Mouse (Mus musculus): ENCODE data around the gene Lnp1. TPM values are rescaled to one million over a fixed set of nuclear protein-coding genes. Genes with fewer than 3 reads are reported as not detected.
"Not testable (repeated sequence)": the region's sequence is repeated elsewhere in the genome, so short reads cannot be mapped to it uniquely, and the experiment has no call there.

Gene Lnp1
- not detected in 2 replicates for total RNA-seq (2017)

- no peak for ATAC-seq (replicated peaks in 1 of 2; ENCODE audit: insufficient read depth in 1 of 2, low FRiP score in 2 of 2, low TSS enrichment in 1 of 2, low read depth in 1 of 2, poor library complexity in 2 of 2, severe bottlenecking in 2 of 2)
These were observed at the start of gene Lnp1 for GRCm38 (mm10) chr16:56928023-56928422. TSS of gene Lnp1 (minus strand) at chr16:56928061.

GRCm38 (mm10) chr16:56974646-56975045, 46.8 kb upstream of the Lnp1 start:
- no peak for ATAC-seq (replicated peaks in 1 of 2; ENCODE audit: insufficient read depth in 1 of 2, low FRiP score in 2 of 2, low TSS enrichment in 1 of 2, low read depth in 1 of 2, poor library complexity in 2 of 2, severe bottlenecking in 2 of 2)

- ATAC-seq (replicated peaks in 1 of 2; ENCODE audit: insufficient read depth in 1 of 2, low FRiP score in 2 of 2, low TSS enrichment in 1 of 2, low read depth in 1 of 2, poor library complexity in 2 of 2, severe bottlenecking in 2 of 2) = not testable (repeated sequence)
These were observed 30.4 kb upstream of the Lnp1 start for GRCm38 (mm10) chr16:56958311-56958710.

GRCm38 (mm10) chr16:56949085-56949484, 21.2 kb upstream of the Lnp1 start:
- ATAC-seq (replicated peaks in 1 of 2; ENCODE audit: insufficient read depth in 1 of 2, low FRiP score in 2 of 2, low TSS enrichment in 1 of 2, low read depth in 1 of 2, poor library complexity in 2 of 2, severe bottlenecking in 2 of 2) = no peak

- no peak for ATAC-seq (replicated peaks in 1 of 2; ENCODE audit: insufficient read depth in 1 of 2, low FRiP score in 2 of 2, low TSS enrichment in 1 of 2, low read depth in 1 of 2, poor library complexity in 2 of 2, severe bottlenecking in 2 of 2)
These were observed 14.5 kb upstream of the Lnp1 start for GRCm38 (mm10) chr16:56942341-56942740.

- ATAC-seq (replicated peaks in 1 of 2; ENCODE audit: insufficient read depth in 1 of 2, low FRiP score in 2 of 2, low TSS enrichment in 1 of 2, low read depth in 1 of 2, poor library complexity in 2 of 2, severe bottlenecking in 2 of 2) = peak; percentile 88 to 95
These were observed 7.7 kb downstream of the Lnp1 start for GRCm38 (mm10) chr16:56920102-56920657.

GRCm38 (mm10) chr16:56917230-56917629, 10.6 kb downstream of the Lnp1 start:
- ATAC-seq (replicated peaks in 1 of 2; ENCODE audit: insufficient read depth in 1 of 2, low FRiP score in 2 of 2, low TSS enrichment in 1 of 2, low read depth in 1 of 2, poor library complexity in 2 of 2, severe bottlenecking in 2 of 2) = no peak

- ATAC-seq (replicated peaks in 1 of 2; ENCODE audit: insufficient read depth in 1 of 2, low FRiP score in 2 of 2, low TSS enrichment in 1 of 2, low read depth in 1 of 2, poor library complexity in 2 of 2, severe bottlenecking in 2 of 2) = no peak
These were observed 18.9 kb downstream of the Lnp1 start for GRCm38 (mm10) chr16:56908986-56909385.

GRCm38 (mm10) chr16:56902206-56902605, 25.7 kb downstream of the Lnp1 start:
- ATAC-seq (replicated peaks in 1 of 2; ENCODE audit: insufficient read depth in 1 of 2, low FRiP score in 2 of 2, low TSS enrichment in 1 of 2, low read depth in 1 of 2, poor library complexity in 2 of 2, severe bottlenecking in 2 of 2) = not testable (repeated sequence)

- ATAC-seq (replicated peaks in 1 of 2; ENCODE audit: insufficient read depth in 1 of 2, low FRiP score in 2 of 2, low TSS enrichment in 1 of 2, low read depth in 1 of 2, poor library complexity in 2 of 2, severe bottlenecking in 2 of 2) = no peak
These were observed 36.3 kb downstream of the Lnp1 start for GRCm38 (mm10) chr16:56891583-56891982.

GRCm38 (mm10) chr16:56886616-56887116, 41.2 kb downstream of the Lnp1 start:
- ATAC-seq (replicated peaks in 1 of 2; ENCODE audit: insufficient read depth in 1 of 2, low FRiP score in 2 of 2, low TSS enrichment in 1 of 2, low read depth in 1 of 2, poor library complexity in 2 of 2, severe bottlenecking in 2 of 2) = no peak

- ATAC-seq (replicated peaks in 1 of 2; ENCODE audit: insufficient read depth in 1 of 2, low FRiP score in 2 of 2, low TSS enrichment in 1 of 2, low read depth in 1 of 2, poor library complexity in 2 of 2, severe bottlenecking in 2 of 2) = peak; percentile 100
These were observed 41.8 kb downstream of the Lnp1 start, which contains the start of gene Tmem45a for GRCm38 (mm10) chr16:56885824-56886615. TSS of gene Tmem45a (minus strand) at chr16:56886166.

GRCm38 (mm10) chr16:56884811-56885210, 43.0 kb downstream of the Lnp1 start:
- no peak for ATAC-seq (replicated peaks in 1 of 2; ENCODE audit: insufficient read depth in 1 of 2, low FRiP score in 2 of 2, low TSS enrichment in 1 of 2, low read depth in 1 of 2, poor library complexity in 2 of 2, severe bottlenecking in 2 of 2)

GRCm38 (mm10) chr16:56873410-56873809, 54.5 kb downstream of the Lnp1 start:
- no peak for ATAC-seq (replicated peaks in 1 of 2; ENCODE audit: insufficient read depth in 1 of 2, low FRiP score in 2 of 2, low TSS enrichment in 1 of 2, low read depth in 1 of 2, poor library complexity in 2 of 2, severe bottlenecking in 2 of 2)

GRCm38 (mm10) chr16:56870458-56870857, 57.4 kb downstream of the Lnp1 start:
- ATAC-seq (replicated peaks in 1 of 2; ENCODE audit: insufficient read depth in 1 of 2, low FRiP score in 2 of 2, low TSS enrichment in 1 of 2, low read depth in 1 of 2, poor library complexity in 2 of 2, severe bottlenecking in 2 of 2) = no peak

GRCm38 (mm10) chr16:56868361-56868760, 59.5 kb downstream of the Lnp1 start:
- no peak for ATAC-seq (replicated peaks in 1 of 2; ENCODE audit: insufficient read depth in 1 of 2, low FRiP score in 2 of 2, low TSS enrichment in 1 of 2, low read depth in 1 of 2, poor library complexity in 2 of 2, severe bottlenecking in 2 of 2)

- ATAC-seq (replicated peaks in 1 of 2; ENCODE audit: insufficient read depth in 1 of 2, low FRiP score in 2 of 2, low TSS enrichment in 1 of 2, low read depth in 1 of 2, poor library complexity in 2 of 2, severe bottlenecking in 2 of 2) = no peak
These were observed 60.3 kb downstream of the Lnp1 start for GRCm38 (mm10) chr16:56867591-56867990.

Data from hematopoietic stem cell, adult 5-6 weeks (primary cell).